Mouse (Mus musculus) megakaryocyte, adult 5-6 weeks (primary cell): ENCODE measurements around the gene Nmrk1. TPM values are rescaled to one million over a fixed set of nuclear protein-coding genes. Genes with fewer than 3 reads are reported as not detected.
"Not testable (repeated sequence)": the region's sequence is repeated elsewhere in the genome, so short reads cannot be mapped to it uniquely, and the experiment has no call there.

ENCODE experiments used
- ATAC-seq: 2 replicates; pipeline ENCODE4 v1.8.0; 2016; ENCODE audit warnings: mild to moderate bottlenecking, inconsistent platforms; ENCODE audit not compliant: poor library complexity, severe bottlenecking
- total RNA-seq, 2 experiments: library from RNA; stranded (forward) in 1 of 2; stranded (reverse) in 1 of 2; fragments of 153-499, 151-499 nt in 1 of 2; fragments of 221-1000, 200-1000 nt in 1 of 2; gene quantifications; 2 replicates each; pipeline versions ENCODE4 v1.2.3 to v1.2.4; 2015 to 2017

Gene Nmrk1
- total RNA-seq (2015), result 6.1 and 13.0 TPM in 2 replicates
- total RNA-seq (2017), result 3.7 and 4.6 TPM in 2 replicates

DNA sequence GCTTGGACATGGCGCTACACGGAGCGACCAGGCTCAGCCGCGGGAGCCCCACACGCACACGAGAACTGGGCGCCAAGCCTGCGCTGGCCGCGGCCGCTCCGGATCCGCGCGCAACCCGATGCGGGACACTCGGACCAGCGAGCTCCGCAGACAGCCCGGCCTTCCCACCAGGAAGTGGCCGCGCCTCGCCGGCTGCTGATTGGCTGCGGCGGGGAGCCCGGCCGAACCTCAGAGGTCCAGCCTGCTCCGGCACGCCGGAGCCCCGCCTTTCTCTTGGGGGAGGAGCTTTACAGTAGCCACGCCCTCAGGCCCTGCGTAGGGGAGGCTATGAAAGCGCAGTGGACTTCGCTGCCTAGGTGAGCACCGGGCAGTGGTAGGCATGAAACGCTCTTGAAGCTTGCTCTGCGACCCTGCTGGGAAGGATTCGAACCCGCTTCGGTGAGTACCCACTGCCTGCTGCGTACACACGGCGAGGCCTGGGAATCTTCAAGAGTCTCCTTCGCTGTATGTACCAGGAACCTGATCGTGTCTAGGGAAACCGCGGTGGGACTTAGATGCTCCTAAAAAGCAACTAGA lies at the start of gene Nmrk1, which contains the start of gene Ostf1:
Gene Nmrk1 (plus strand): TSS at position 307 of the 576 bp plus-strand sequence.
Gene Ostf1 (minus strand): TSS at position 180 of the 576 bp plus-strand sequence.
- ATAC-seq, result peak; percentile 87

DNA sequence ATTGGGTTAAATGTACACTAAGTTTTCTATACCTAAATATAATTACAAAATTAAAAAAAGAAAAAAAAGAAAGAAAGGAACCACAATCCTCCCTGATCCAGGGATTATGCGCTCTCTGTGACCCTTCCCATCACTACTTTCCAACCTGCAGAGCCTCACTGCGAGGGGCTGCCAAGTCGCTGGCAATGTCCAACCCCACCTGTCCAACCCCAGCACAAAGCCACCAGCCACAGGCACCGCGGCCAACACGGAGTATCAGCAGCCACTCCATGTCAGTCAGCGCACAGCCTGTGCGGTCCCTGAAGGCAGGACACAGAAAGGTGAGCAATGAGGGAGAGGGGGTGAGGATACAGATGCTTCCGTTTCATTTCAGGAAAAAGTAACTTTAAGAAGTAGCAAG lies 49.5 kb upstream of the Nmrk1 start:
- ATAC-seq, result no peak

DNA sequence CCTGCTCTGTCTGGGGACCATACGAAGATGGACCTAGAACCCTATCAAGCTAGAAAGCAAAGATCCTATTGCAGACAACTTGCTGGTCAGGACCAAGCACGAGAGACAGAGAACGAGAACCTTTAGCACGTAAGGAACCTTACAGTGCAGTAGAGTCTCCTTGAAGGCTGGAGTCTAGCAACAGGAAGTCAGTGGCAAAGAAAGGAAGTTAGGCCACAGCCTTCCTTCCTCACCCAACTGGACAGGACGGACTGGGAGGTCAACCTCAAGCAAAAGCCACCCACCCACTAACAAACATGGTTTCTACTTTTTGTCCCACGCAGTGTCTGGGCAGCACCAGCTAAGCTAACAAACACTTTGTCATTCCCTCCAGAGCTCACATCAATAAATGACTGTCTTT lies 48.9 kb upstream of the Nmrk1 start:
- peak; percentile 77 for ATAC-seq

DNA sequence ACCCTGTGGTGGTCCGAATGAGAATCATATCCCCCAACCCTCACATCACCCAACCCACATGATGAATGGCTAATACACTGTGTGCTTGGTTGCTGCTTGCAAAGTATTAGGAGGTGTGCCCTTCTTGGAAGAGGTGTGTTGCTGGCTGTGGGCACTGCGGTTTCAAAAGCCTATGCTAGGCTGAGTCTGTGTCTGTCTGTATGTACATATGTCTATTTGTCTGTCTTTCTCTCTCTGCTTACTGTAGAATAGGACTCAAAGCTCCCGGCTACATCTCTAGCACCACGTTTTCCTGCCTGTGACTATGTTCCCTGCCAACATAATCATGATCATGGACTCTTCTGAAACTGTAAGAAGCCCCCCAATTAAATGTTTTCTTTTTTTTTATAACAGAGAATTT lies 48.0 kb upstream of the Nmrk1 start:
- no peak for ATAC-seq

DNA sequence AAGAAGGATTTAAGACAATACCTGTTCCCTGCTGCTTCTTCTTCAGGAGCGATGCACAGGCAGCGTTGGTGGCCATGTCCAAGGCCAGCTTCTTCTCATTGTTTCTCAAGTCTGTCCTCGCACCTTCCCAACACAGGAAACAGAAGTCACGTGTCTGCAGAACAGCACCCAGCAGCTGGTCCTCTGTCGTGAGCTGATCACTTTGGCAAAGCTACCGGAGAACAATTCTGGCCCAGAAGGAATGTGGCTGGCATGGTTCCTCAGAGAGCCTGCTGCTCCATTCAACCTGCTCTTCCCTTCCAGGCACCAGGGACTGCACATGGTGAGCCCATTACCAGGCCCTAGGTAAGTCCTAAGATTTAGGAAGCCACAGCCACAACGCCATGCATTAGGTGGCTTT lies 47.1 kb upstream of the Nmrk1 start:
- no peak for ATAC-seq

DNA sequence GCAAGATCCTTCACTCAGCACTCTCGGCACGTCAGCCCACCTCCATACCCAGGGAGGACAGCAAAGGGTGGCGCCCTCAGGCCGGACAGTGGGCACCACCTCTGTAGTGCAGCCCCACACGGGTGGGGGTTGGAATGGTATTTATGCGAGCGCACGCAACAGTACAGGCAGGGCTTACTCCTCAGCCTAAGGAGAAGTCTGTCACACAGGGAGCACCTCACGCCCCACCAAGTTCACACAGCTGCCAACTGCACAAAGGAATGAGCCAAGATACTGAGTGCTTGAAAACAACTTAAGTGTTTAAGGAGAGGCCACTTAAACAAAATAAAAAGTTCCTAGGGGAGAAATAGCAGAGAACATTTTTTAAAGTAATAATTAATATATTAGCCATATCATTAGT lies 44.6 kb upstream of the Nmrk1 start:
- no peak for ATAC-seq

DNA sequence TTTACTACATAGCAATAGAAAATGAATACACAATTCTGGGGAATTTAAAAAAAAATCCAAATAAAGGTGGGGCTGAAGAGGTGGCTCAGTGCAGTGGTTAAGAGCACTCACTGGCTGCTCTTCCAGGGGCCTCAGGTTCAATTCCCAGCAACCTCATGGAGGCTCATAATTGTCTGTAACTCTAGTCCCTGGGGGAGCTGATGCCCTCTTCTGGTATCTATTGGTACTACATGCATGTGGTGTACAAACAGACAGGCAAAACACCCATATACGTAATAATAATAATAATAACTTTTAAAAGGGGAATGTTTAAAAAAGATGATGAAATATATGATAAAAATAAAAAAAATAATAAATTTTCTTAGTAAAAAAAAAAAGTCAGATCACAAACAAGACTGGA lies 43.5 kb upstream of the Nmrk1 start:
- ATAC-seq, result no peak

DNA sequence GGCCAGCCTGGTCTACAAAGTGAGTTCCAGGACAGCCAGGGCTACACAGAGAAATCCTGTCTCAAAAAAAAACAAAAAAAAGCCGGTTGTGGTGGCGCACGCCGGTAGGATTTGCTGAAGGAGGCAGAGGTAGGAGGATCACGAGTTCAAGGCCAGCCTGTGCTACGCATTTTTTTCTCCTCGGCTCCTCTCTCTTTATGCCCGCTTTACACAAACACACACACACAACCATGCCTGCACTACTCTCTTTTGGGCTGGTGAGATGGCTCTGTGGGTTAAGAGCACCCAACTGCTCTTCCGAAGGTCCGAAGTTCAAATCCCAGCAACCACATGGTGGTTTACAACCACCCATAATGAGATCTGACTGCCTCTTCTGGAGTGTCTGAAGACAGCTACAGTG lies 42.9 kb upstream of the Nmrk1 start:
- ATAC-seq, result not testable (repeated sequence)

DNA sequence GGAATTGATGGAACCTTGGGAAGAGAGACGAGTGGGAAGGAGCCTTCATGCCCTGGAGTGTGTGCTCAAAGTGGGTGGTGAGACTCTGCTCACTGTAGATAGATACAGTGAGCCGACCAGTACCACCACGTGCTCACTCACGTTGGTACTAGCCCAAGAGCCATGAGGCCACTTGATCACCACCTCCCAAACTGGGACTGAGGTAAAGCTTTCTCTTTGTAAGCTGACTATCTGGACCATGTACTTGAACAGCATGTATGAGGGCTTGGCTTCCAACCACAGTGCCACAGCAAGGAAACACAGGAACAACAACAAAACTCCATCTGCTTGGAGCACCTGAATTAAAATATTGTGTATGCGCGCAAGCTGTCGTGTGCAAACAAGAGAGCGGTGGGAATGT lies 42.5 kb upstream of the Nmrk1 start:
- no peak for ATAC-seq

DNA sequence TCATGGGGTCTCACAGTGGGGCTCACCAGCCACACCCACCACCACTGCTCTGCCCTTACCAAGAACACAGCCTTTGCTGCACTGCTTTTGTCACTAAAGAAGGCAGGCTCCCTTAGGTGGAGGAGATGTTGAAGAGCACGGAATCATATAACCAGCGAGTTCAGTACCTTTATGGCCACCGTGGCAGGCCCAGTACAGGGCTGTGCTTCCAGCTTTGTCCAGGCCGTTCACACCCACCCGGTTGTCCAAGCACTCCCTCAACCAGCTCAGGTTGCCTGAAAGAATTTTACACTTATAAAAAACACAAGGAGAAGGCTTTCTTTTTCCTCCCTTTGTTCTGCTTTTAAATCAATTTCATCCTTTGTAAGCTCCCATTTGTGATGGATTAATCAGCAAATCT lies 41.5 kb upstream of the Nmrk1 start:
- no peak for ATAC-seq

DNA sequence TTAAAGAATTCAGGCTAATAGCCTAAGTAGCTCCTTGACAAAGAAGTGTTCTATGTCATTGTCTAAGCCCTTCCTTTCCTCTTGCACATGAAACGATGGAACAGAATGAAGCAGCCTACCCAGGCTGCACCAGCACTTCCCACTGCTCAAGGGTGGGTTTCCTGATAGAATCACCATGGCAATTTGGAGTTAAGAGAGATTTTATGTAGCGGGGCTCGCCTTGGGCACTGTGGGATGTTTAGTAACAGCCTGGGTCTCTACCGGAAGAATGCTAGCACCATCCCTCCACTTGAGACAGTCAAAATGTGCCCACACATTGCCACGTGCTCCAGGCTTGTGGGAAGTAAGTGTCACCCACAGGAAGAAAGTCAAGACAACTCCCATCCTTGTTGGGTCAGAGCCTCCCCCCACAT lies 40.8 kb upstream of the Nmrk1 start:
- ATAC-seq, result peak; percentile 91

DNA sequence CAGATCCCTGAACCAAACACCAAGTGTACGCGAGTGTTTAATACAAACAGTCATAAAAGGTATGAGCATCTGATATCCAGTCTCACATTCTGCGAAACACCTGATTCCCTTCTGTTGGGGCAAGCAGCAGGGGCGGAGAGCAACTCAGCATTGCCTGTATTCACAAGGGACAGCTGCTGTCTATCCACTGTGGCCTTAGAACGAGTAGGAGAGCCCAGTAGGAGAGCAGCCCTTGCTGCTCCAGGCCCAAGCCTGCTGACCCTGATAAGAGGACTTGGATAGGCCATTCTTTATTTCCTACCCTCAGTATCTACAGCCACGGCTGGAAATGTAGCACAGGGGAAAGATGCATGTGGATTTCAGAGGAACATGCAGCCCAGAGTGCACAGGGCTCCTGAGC lies 38.8 kb upstream of the Nmrk1 start:
- ATAC-seq, result no peak

DNA sequence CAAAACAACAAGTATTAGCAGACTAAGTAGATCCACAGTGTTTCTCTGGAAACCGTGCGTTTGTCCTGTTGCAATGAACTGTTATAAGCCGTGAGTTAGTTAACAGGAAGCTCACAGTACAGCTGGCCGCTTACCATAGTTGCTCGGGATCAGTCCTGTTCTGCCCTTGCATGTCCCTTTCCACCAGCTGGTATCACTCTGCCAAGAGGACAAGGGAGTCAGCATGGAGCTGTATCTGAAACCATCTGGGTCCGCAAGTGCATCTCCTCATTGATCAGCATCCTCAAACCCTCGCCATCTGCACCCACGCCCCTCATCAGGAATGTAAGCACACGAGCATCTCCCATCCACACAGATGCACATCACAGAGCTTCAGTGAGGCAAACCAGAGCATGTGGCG lies 38.0 kb upstream of the Nmrk1 start:
- no peak for ATAC-seq

DNA sequence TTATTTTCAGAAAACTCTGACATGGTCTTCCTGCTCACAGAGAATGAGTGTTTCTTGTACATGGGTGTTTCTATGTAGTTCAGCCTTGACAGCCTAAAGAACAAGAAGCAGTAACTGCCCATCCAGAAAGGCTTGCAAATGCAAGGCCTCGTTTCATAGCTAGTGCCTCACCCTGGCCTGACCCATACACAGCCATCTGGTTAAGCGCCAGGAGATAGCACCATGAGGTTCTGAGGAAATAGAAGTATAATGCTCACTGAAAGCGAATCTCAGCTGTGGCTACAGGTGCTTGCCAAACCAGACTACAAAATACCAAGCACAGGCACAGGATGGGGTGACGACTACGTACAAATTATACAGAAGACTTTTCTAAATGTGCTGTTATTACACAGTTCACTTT lies 34.9 kb upstream of the Nmrk1 start:
- no peak for ATAC-seq

DNA sequence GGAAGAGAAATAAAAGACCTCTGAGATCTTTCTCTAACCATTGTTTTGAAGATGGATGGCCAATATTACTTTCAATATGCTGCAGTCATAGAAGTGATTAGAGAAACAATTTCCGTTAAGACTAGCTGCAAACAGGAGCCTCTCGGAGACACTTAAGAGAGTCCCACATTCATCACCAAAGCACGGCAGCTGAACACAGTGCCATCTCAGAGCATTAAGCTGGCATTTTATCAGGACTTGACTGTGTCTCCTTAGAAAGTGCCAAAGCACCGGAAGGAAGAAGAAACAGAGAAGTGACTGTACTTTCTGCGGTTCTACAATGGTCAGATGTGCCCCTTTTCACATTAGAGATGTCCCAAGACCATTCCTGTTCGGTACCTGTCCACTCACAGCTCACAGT lies 34.0 kb upstream of the Nmrk1 start:
- ATAC-seq, result peak; percentile 25; the same call in 1 of the 2 replicates

DNA sequence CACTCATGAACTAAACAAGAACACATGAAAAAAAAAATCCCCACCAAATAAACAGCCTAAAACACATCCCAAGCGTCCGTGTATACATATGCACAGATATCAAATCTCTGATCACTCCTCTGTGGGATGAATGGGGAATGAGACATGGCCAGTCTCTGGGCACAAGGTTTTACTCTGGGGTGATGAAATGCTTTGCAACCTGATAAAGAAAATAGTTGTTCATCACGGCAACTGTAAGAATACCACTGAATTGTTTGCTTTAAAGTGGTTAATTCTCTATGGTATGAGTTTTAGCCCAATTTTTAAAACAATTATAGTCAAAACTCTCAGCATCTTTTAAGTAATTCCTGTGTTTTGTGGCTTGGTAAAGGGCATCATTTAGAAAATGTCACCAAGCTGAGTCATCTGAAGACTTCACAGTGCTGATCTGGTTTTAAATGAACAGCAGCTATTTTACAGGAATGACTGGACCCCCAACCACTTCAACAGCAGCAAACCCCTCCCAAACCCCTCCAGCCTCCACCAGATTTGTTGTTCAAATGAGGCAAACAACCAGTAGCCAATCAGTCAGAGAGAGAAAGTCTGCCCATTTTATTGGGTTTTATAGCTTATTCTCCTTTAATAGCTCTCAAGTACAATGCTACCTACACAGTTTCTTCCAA lies 33.4 kb upstream of the Nmrk1 start:
- ATAC-seq, result no peak

DNA sequence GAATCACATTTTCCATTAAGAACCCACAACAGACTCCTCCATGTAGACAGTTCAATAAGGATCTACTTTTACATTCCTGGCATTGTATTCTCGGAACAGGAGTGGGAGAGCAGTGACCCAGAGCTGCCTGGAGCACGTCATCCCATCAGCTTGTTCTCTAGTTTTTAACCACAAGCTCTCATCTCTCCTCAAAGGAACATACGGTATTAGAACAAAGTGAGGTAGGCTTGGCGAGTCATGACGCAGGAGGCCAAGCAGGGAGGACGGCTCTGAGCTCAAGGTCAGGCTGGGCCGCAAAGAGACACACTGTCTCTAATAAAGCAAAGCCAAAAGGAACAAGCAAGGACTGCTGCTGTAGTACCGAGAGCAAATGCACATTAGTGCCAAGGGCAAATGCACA lies 32.7 kb upstream of the Nmrk1 start:
- no peak for ATAC-seq

DNA sequence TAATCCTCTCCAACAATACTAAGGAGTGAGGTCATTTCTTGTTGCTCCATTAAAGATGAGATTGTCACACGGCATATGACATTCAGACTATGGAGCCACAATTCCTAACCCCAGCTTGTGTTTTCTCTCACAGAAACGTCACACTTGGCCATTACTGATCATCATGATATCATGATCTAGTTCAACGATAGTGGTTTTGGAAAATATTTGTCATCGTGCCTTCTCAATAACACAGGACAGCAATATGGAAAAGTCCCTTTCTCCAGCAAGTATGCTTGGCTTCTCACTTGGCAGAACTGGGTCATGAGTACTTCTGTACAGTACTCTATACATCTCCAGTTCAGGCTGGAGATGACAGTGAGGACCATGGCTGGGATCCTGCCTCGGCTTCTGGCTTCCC lies 32.1 kb upstream of the Nmrk1 start:
- no peak for ATAC-seq

DNA sequence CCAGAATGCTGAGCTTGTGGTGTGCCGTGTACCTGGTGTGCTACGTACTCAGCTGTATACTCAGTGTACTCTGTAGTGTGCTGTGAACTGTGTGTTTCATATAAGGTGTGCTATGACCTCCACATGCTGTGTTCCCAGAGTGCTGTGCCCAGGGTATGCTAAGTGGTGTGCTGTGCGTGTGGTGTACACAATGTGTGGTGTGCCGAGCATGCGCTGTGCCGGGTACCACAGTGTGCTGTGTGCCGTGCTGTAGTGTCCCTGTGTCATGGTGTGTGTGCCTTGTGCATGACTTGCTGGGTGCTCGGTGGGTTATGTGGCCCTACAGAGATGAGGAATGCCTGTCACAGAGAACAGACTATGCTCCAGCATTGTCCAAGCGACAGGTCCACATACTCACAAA lies 31.1 kb upstream of the Nmrk1 start:
- no peak for ATAC-seq

DNA sequence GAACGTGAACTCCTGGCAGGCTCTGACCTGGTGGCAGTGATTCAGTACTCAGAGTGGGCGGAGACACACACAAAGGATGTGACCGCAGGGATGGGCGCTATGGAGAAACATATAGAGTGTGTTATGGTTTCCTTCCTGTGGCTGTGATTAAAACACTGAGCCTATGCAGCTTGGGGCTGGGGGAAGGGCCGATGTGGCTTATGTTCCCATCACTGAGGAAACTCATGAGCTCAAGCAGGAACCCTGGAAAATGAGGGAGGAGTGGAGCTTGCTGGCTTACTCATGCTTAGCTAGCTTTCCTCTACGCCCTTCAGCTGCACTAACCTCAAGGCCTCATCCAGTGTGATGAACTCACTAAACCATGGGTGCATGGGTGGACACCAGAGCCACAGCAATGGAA lies 28.7 kb upstream of the Nmrk1 start:
- ATAC-seq, result peak; percentile 90

DNA sequence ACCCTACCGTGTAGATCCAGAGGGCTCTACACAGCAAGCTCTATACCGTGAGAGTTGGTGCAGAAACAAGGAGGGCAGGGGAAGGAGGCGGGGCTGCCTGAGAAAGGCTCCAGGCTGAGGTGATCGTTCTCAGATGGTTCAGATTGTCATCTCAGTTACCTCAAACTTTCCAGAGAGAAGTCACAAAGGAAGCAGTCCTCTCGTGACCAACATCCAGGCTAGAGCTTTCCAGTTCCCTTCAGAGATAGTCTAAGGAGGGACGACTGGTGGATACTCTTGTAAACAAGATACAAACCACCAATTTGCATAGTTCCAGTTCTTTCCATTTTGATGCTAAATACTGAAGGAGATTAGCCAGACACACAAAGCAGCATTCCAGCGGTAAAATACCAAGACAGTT lies 23.8 kb upstream of the Nmrk1 start:
- ATAC-seq, result no peak

DNA sequence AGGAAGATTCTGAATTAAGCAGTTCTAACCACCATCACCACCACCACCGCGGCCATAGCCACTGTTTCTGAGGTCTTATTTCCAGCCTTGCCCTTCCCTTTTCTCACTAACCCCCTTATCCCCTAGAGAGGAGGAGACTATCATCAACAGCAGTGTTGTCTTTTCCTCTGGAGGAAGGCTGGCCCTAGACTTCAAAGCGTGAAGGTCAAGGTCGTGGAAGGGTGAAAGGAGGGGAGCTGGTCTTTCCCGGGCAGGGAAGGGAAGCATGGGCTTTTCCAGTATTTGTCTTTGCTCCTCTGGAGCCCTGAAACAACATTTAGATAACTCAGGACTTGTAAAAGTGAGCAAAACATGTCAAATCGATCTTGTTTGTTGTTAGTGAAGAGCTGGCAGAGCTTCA lies 22.8 kb upstream of the Nmrk1 start:
- no peak for ATAC-seq

DNA sequence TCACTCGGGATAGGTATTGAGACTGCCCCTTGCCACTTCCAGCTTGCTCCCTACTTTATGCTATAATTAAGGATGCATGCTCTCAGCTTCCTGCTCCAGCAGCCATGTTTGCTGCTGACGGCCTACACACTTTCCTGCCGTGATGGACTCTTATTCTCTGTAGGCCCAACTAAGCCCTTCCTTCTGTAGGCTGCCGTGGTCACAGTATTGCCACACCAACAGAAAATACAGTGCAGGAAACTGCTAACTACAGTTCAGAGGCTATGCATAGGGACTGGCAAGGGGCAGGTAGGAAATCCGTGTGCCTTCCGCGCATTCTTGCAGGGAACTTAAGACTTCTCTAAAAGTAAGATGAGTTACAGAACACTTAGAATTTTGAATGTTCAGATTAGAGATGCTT lies 17.4 kb upstream of the Nmrk1 start:
- ATAC-seq, result peak; percentile 54
